Mouse (Mus musculus) lung, embryonic 16.5 days (tissue): Measurements from ENCODE around the gene Gpr155. TPM values are rescaled to one million over a fixed set of nuclear protein-coding genes. Genes with fewer than 3 reads are reported as not detected.

Source experiments
- ATAC-seq: fragments of 200-750 bp; cut with Nextera tagmentation; 2 replicates; pipeline ENCODE4 v1.8.0; 2017; ENCODE audit warnings: low read depth, mild to moderate bottlenecking, moderate library complexity
- H3K27ac ChIP-seq: fragments of 300-500 bp; sonication (generic); 2 replicates; pipeline ENCODE4 v1.5.1; 2014; ENCODE audit warnings: mild to moderate bottlenecking, control low read depth, low read length
- H3K27me3 ChIP-seq: fragments of 300-500 bp; sonication (generic); 2 replicates; pipeline ENCODE4 v1.6.1; 2014; ENCODE audit warnings: low read depth, low read length, mixed read lengths; ENCODE audit not compliant: control insufficient read depth, insufficient read depth
- H3K36me3 ChIP-seq: fragments of 300-500 bp; sonication (generic); 2 replicates; pipeline ENCODE4 v1.6.1; 2014; ENCODE audit warnings: low read length; ENCODE audit not compliant: control insufficient read depth, insufficient read depth
- H3K4me1 ChIP-seq: fragments of 300-500 bp; sonication (generic); replicated peaks from 2 replicates; pipeline ENCODE4 v1.6.1; 2014; ENCODE audit warnings: low read length, mixed read lengths; ENCODE audit not compliant: control insufficient read depth, insufficient read depth
- H3K4me2 ChIP-seq: fragments of 300-500 bp; sonication (generic); 2 replicates; pipeline ENCODE4 v1.6.1; 2014; ENCODE audit warnings: low read depth, low read length, control low read depth
- H3K4me3 ChIP-seq: fragments of 300-500 bp; sonication (generic); 2 replicates; pipeline ENCODE4 v1.5.1; 2014; ENCODE audit warnings: mild to moderate bottlenecking, low read length, control low read depth
- H3K9ac ChIP-seq: fragments of 300-500 bp; sonication (generic); 2 replicates; pipeline ENCODE4 v1.6.1; 2014; ENCODE audit warnings: low read length, control low read depth
- H3K9me3 ChIP-seq: fragments of 300-500 bp; sonication (generic); 2 replicates; pipeline ENCODE4 v1.6.1; 2016; ENCODE audit warnings: low read length; ENCODE audit not compliant: control insufficient read depth
- WGBS: fragments of 180-500 bp; shearing (Covaris S2); extraction: QIAGEN DNeasy Blood & Tissue Kit; methylation state at CpG from one replicate; pipeline ENCODE4 v1.1.7; 2014; 5-methylcytosine and 5-hydroxymethylcytosine counted together
- polyA plus RNA-seq: library from polyadenylated mRNA; unstranded; fragments of >200 nt; fragmentation: Nextera tagmentation; extraction: Ambion mirVana; gene quantifications from 2 replicates; pipeline ENCODE4 v1.2.1, GENCODE M21; 2015

Gene Gpr155
- polyA plus RNA-seq, 1 experiment from 2014 or later = 6.3 TPM

DNA sequence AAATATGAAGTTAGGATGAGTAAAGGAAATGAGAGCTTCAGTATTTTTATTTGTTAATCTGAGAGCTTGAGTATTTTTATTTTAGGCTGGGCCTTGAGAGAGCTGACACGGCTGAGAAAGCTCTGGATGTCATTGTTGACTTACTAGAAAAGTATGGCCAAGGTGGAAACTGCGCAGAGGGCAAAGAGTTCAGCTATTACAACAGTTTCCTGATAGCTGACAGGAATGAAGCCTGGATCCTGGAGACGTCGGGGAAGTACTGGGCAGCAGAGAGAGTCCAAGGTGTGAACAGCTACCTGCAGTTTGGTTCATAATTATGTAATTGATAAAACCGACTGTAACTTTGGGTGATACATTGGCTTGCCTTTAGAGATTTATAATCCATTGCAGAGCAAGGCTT, 67.2 kb downstream of the Gpr155 start:
- H3K4me2 ChIP-seq = no peak overlapping the region
- H3K4me1 ChIP-seq = no peaks in the 10 kb centered on the region
- H3K9me3 ChIP-seq = no peaks in the 10 kb centered on the region
- H3K27me3 ChIP-seq = no peaks in the 10 kb centered on the region
- H3K4me3 ChIP-seq = no peak overlapping the region
- 76% methylated on average over 5 of the region's 5 CpGs for WGBS
- peaks cover 5% of the 10 kb centered on the region for H3K36me3 ChIP-seq
- no peak for ATAC-seq
- no peak overlapping the region for H3K27ac ChIP-seq
- H3K9ac ChIP-seq = no peak overlapping the region

DNA sequence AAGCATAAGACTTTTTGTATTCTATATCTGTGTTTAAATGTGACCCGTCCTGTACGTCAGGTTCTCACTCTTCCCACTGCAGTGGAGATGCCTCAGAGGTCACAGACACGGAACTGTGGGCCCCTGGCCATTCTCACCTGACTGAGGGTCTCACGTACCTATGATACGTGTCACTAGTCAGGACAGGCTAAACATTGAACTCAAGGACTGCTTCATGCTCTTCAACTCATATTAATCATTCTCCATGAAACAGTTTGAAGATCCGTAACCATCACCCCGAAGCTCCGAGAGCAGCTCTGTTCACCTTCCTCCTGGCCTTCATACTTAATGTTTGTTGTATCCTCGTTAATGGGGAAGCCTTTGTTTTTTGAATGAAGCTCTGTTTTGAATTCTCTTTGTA, 68.9 kb downstream of the Gpr155 start:
- no peak overlapping the region for H3K4me2 ChIP-seq
- H3K4me3 ChIP-seq = no peak overlapping the region
- H3K27me3 ChIP-seq = no peaks in the 10 kb centered on the region
- peaks cover 5% of the 10 kb centered on the region for H3K36me3 ChIP-seq
- no peak overlapping the region for H3K27ac ChIP-seq
- 84% methylated on average over 9 of the region's 9 CpGs for WGBS
- ATAC-seq = no peak
- H3K9me3 ChIP-seq = no peaks in the 10 kb centered on the region
- H3K9ac ChIP-seq = no peak overlapping the region
- 0 out of 2 replicates have a peak, but pooled peaks cover 2% of the 10 kb centered on the region for H3K4me1 ChIP-seq

DNA sequence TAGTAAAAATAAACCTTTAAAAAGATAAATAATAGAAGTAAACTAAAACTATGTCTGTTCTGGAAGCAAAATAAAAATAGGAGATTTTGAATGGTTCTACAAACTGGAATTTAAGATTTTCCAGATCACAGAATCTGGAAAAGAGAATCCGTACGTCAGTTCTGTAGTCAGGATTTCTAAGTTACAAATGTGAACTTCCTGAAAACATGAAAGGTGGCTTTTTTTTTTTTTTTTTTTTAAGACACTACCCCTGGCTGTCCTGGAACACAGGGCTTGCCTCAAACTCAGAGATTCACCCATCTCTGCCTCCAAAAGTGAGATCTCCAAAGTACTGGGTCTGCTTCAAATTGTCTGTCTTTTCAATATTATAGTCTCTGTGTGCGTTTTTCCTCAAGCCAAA, 72.1 kb downstream of the Gpr155 start:
- no peak overlapping the region for H3K9ac ChIP-seq
- H3K27ac ChIP-seq = no peak overlapping the region
- H3K27me3 ChIP-seq = no peaks in the 10 kb centered on the region
- no peak overlapping the region for H3K4me3 ChIP-seq
- H3K9me3 ChIP-seq = no peaks in the 10 kb centered on the region
- H3K4me1 ChIP-seq = peaks cover 9% of the 10 kb centered on the region
- no peak overlapping the region for H3K4me2 ChIP-seq
- no peak for ATAC-seq
- 91% methylated on average over 3 of the region's 3 CpGs for WGBS
- H3K36me3 ChIP-seq = peaks cover 5% of the 10 kb centered on the region

DNA sequence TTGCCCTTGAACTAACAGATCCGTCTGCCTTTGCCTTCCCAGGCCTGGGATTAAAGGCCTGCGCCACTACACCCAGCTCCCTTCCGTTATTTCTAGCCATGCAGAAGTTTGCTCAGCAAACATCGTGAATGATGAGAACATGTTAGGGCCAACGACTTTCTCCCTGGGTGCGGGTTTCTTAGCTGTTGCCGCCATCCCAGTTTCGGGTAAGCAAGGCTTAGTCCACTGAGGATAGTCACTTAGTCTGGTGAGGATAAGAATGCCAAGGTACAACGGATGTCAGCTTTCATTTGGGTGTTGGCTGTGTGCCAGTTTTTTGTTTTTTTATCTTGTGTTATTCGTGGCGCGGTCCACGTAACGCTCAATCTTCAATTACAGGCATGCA, 73.3 kb downstream of the Gpr155 start:
- H3K27ac ChIP-seq = peak overlapping the region; percentile 81
- peak overlapping the region; percentile 63 for H3K4me3 ChIP-seq
- WGBS = 24% methylated on average over 14 of the region's 14 CpGs
- H3K9ac ChIP-seq = peak overlapping the region; percentile 72
- H3K9me3 ChIP-seq = no peaks in the 10 kb centered on the region
- peak overlapping the region; percentile 59 for H3K4me2 ChIP-seq
- peaks cover 7% of the 10 kb centered on the region for H3K36me3 ChIP-seq
- H3K27me3 ChIP-seq = no peaks in the 10 kb centered on the region
- H3K4me1 ChIP-seq = peaks cover 9% of the 10 kb centered on the region
- ATAC-seq = peak; percentile 41; the same call in 1 of the 2 replicates

DNA sequence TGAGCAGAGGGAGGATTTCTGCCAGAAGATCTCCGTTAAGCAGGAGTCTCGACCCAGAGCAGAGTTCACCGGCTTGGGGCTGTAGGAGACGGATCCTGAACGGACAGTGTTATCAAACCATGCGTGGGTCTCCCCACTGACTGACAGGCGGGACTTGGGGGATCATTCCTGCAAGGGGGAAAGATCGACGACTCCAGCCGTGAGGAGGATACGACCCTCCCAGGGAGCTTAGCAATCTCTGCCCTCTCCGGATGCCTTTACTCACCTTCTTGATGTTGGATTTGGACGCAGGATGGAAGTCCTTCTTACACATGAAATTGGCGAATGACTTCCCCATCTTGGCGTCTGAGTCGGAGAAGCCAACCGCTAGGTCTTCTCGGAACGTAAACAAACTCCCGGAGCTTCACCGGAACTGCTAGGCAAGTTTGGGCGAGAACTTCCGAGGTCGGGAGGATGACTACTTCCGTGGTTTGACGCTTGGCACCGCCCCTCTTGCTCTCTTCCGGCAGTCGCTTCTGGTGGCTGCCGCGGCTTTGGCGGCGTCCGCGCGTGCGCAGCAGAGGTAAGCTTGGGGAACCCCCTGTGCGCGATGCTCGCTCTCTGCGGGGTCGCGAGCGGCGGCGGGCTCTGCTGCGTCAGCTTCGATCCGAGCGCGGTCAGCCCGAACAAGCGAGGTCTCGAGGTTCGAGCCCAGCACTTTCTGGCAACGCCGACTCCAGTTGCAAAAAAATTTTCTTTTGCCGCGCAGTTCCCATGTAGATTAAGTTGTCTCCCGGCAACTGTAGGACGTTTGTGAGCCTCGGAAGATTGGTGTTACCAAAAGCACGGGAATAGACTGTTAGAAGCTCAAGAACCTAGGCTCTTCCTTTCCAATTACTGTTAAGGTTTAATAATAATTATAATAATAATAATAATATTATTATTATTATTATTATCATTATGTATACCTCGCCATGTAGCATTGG, 73.9 kb downstream of the Gpr155 start, which contains the start of the genes Scrn3 and Cir1:
Gene Scrn3 (plus strand): TSS at position 450 of the 965 bp plus-strand sequence.
Gene Cir1 (minus strand): TSS at position 550 of the 965 bp plus-strand sequence.
- H3K36me3 ChIP-seq = peaks cover 11% of the 10 kb centered on the region
- no peaks in the 10 kb centered on the region for H3K27me3 ChIP-seq
- peak within 1 kb of the TSS; percentile 63 for H3K4me3 ChIP-seq
- peaks cover 9% of the 10 kb centered on the region for H3K4me1 ChIP-seq
- no peaks in the 10 kb centered on the region for H3K9me3 ChIP-seq
- whole genome bisulfite sequencing = under 1% methylated on average over 64 of the region's 64 CpGs
- peak within 1 kb of the TSS; percentile 59 for H3K4me2 ChIP-seq
- peak within 1 kb of the TSS; percentile 72 for H3K9ac ChIP-seq
- H3K27ac ChIP-seq = peak within 1 kb of the TSS; percentile 81
- peak; percentile 99 for ATAC-seq

DNA sequence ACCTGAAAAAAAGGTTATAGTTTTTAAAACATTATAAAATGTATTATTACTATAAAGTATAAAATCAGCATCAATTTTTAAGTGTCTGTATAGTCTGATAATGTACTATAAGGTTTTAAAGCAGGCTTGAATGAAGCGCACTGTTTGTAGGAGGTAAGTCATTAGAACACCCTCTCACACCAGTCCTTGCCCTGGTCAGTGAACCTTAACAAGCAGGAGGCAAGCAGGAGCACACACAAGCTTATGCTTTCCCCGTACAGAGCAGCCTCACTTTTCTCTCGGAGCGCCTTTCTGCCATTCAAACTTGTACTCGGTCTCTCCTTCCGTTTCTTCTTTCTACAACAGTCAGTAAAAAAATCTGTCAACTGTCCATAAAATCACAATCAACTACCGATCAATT, 80.4 kb downstream of the Gpr155 start:
- no peaks in the 10 kb centered on the region for H3K9me3 ChIP-seq
- H3K4me2 ChIP-seq = no peak overlapping the region
- no peaks in the 10 kb centered on the region for H3K27me3 ChIP-seq
- no peak overlapping the region for H3K9ac ChIP-seq
- no peak overlapping the region for H3K27ac ChIP-seq
- no peak for ATAC-seq
- peaks cover 26% of the 10 kb centered on the region for H3K36me3 ChIP-seq
- peaks cover 1% of the 10 kb centered on the region for H3K4me1 ChIP-seq
- no peak overlapping the region for H3K4me3 ChIP-seq
- WGBS = 87% methylated on average over 7 of the region's 7 CpGs

DNA sequence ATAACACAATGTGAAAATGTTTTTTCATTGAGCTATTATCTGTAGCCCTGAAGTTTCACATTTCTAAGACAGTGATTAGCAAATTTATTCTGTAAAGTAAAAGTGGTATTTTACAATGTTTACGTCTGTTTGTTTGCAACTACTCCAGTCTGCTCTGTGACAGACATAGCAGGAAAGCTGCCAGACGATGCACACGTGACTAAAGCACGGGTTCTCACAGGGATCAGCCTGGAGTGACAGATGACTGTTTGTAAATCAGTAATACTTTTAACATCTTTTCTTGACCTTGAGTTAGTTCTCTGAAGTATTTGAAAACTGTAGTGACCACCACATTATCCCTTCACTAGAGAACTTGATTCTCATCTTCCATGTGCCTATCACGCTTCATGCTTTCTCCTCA, 81.9 kb downstream of the Gpr155 start:
- H3K4me3 ChIP-seq = no peak overlapping the region
- no peak overlapping the region for H3K9ac ChIP-seq
- H3K27ac ChIP-seq = no peak overlapping the region
- no peaks in the 10 kb centered on the region for H3K4me1 ChIP-seq
- H3K36me3 ChIP-seq = peaks cover 31% of the 10 kb centered on the region
- no peak for ATAC-seq
- H3K27me3 ChIP-seq = no peaks in the 10 kb centered on the region
- H3K4me2 ChIP-seq = no peak overlapping the region
- H3K9me3 ChIP-seq = no peaks in the 10 kb centered on the region
- WGBS = 80% methylated on average over 5 of the region's 5 CpGs

DNA sequence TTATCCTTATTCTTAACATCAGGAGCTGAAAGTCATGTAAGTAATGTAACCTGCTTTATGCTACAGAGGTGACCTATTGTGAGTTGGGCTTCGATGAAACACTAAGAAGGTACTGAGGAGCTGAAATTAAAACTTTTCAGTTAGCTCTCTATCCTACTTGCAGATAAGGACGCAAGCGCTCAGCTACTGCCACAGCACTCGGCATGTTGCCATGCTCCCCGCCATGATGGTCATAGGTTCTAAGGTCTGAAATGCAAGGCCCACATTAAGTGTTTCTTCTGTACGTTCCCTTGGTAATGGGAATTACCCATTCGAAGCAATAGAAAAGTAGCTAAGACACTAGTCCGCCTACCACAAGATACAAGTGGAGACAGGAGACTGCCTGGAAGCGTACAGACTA, 83.7 kb downstream of the Gpr155 start:
- no peak overlapping the region for H3K9ac ChIP-seq
- H3K4me3 ChIP-seq = no peak overlapping the region
- no peak overlapping the region for H3K4me2 ChIP-seq
- WGBS = 90% methylated on average over 9 of the region's 9 CpGs
- H3K36me3 ChIP-seq = peaks cover 22% of the 10 kb centered on the region
- no peaks in the 10 kb centered on the region for H3K27me3 ChIP-seq
- no peak for ATAC-seq
- no peaks in the 10 kb centered on the region for H3K9me3 ChIP-seq
- no peak overlapping the region for H3K27ac ChIP-seq
- H3K4me1 ChIP-seq = no peaks in the 10 kb centered on the region

DNA sequence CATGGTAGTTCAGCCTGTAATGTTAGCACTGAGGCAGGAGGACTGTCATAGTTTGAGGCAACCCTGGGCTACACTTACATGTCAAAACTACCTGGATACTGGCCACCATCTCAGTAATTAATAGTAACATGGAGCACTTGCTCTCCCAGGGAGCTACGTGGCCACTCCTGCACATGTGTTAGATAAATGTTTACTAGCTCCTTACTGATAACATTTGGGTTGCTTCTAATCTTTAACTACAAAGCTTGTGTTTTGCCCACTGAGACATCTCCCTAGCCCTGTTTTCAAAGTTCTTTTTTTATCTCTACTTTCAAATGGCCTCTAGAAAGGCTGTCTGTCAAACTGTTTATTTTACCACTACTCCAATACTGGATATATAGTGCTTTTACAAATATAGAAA, 84.4 kb downstream of the Gpr155 start:
- no peak overlapping the region for H3K9ac ChIP-seq
- H3K4me3 ChIP-seq = no peak overlapping the region
- no peaks in the 10 kb centered on the region for H3K27me3 ChIP-seq
- ATAC-seq = no peak
- no peak overlapping the region for H3K27ac ChIP-seq
- no peaks in the 10 kb centered on the region for H3K4me1 ChIP-seq
- peaks cover 21% of the 10 kb centered on the region for H3K36me3 ChIP-seq
- 47% methylated on average over 1 of the region's 1 CpGs for whole genome bisulfite sequencing
- no peak overlapping the region for H3K4me2 ChIP-seq
- no peaks in the 10 kb centered on the region for H3K9me3 ChIP-seq
